10 mouse cellular contexts compared by ENCODE assay signal in the genomic region with DNA sequence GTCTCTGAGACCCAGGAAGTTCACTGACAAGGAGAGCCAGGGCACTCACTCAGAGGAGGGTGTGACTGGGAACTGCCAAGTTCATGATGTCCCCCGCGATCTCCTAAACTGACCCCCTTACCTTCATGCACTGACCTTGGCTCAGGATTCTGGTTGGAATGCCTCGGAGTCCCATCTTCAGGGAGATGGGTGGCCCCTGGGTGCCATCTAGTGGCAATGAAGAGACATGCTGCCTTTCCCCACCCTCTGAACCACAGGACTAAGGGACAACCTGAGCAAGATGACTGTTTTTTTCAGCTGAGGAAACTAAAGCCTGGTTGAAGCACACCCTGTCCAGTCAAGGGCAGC. TPM values are rescaled to one million over a fixed set of nuclear protein-coding genes. Genes with fewer than 3 reads are reported as not detected.
A peak's percentile ranks its signal among the peaks of the same experiment; 100 is the strongest.
DNase-seq lines count a peak whose midpoint lies in the region; ATAC-seq and TF ChIP-seq lines count a peak whose summit lies in the region.
"Had no signal": no experiment of that assay in that cellular context is flagged by ENCODE, and none has a peak within 500 bp of the region (broad histone marks: within the 10 kb centered on the region; RNA-seq: fewer than 3 reads in every experiment).

No protein-coding gene starts in this region.

- TF ChIP-seq CTCF in olfactory bulb, adult 2 months (IDR thresholded peaks at IDR 0.05; ENCODE audit: insufficient read depth, low read depth, low read length): peak; percentile 77

- H3K9ac ChIP-seq in liver, embryonic 12.5 days: no peak overlapping the region
- 0 out of 2 replicates have a peak overlapping the region, but pooled peaks have one; percentile 20 for H3K9ac ChIP-seq in heart, embryonic 16.5 days (ENCODE audit: low read length)

- TF ChIP-seq POLR2A in olfactory bulb, adult 2 months (IDR thresholded peaks at IDR 0.05; ENCODE audit: insufficient read depth, low read depth, low read length): no peak

- peaks cover 21% of the 10 kb centered on the region for H3K27me3 ChIP-seq in liver, embryonic 12.5 days (replicated peaks)
- no peaks in the 10 kb centered on the region for H3K27me3 ChIP-seq in heart, embryonic 16.5 days (ENCODE audit: control insufficient read depth, insufficient read depth, low read length)

- WGBS in liver, embryonic 12.5 days (ENCODE audit: insufficient replicate concordance): 12% methylated on average over 3 of the region's 3 CpGs
- WGBS in heart, embryonic 16.5 days: 17% methylated on average over 3 of the region's 3 CpGs
- 7% methylated on average over 3 of the region's 3 CpGs for WGBS in olfactory bulb, adult 2 months

- no peaks in the 10 kb centered on the region for H3K4me1 ChIP-seq in liver, embryonic 12.5 days
- peaks cover 6% of the 10 kb centered on the region; the same call in 1 of the 2 replicates for H3K4me1 ChIP-seq in heart, embryonic 16.5 days (ENCODE audit: control insufficient read depth, insufficient read depth, low read length)
- peaks cover 7% of the 10 kb centered on the region for H3K4me1 ChIP-seq in olfactory bulb, adult 2 months (ENCODE audit: control insufficient read depth, insufficient read depth, low read length)
- H3K4me1 ChIP-seq: megakaryocyte, embryonic 14.5 days had no signal

- H3K27ac ChIP-seq in liver, embryonic 12.5 days: no peak overlapping the region
- no peak overlapping the region; the same call in 1 of the 2 replicates for H3K27ac ChIP-seq in heart, embryonic 16.5 days (ENCODE audit: low read length)
- no peak overlapping the region for H3K27ac ChIP-seq in olfactory bulb, adult 2 months (ENCODE audit: insufficient read depth, low read depth, low read length)

- no peak overlapping the region for H3K4me3 ChIP-seq in liver, embryonic 12.5 days
- no peak overlapping the region for H3K4me3 ChIP-seq in heart, embryonic 16.5 days (ENCODE audit: low read length)
- H3K4me3 ChIP-seq in olfactory bulb, adult 2 months (ENCODE audit: insufficient read depth, low read depth, low read length): no peak overlapping the region
- H3K4me3 ChIP-seq: megakaryocyte, embryonic 14.5 days had no signal

- ATAC-seq in liver, embryonic 12.5 days: no peak
- ATAC-seq in heart, embryonic 16.5 days (replicated peaks; ENCODE audit: extremely low read depth, insufficient read depth, low FRiP score): peak; percentile 30; the same call in 1 of the 2 replicates

- H3K4me2 ChIP-seq in liver, embryonic 12.5 days: no peak overlapping the region
- H3K4me2 ChIP-seq in heart, embryonic 16.5 days (ENCODE audit: low read depth, low read length): no peak overlapping the region

- H3K9me3 ChIP-seq in liver, embryonic 12.5 days (replicated peaks): no peaks in the 10 kb centered on the region
- H3K9me3 ChIP-seq in heart, embryonic 16.5 days (replicated peaks; ENCODE audit: control insufficient read depth, low read length): no peaks in the 10 kb centered on the region

- DNase-seq in liver: peak; percentile 24
- peak; percentile 68 for DNase-seq in Muller cell, postnatal 12 days (ENCODE audit: inconsistent ontology term)
- DNase-seq in cerebellum, postnatal 36 days: peak; percentile 57 to 62
- peak; percentile 47 to 57 for DNase-seq in layer of hippocampus, postnatal 14 days (ENCODE audit: low spot score in 2 of 2)
- no peak for DNase-seq in spleen, postnatal 4 days (ENCODE audit: low spot score in 2 of 2)

- H3K36me3 ChIP-seq in liver, embryonic 12.5 days: no peaks in the 10 kb centered on the region
- no peaks in the 10 kb centered on the region for H3K36me3 ChIP-seq in heart, embryonic 16.5 days (ENCODE audit: control insufficient read depth, insufficient read depth)

RNA-seq across cellular contexts. Expression of gene Apol6, which starts 40.7 kb away (rescaled TPM):
- polyA plus RNA-seq in liver, embryonic 12.5 days (2016; fragmentation: Nextera tagmentation; extraction: Ambion mirVana): 0.14 and 0.25 TPM in 2 replicates
- polyA plus RNA-seq in heart, embryonic 16.5 days (2015; fragmentation: Nextera tagmentation; extraction: Ambion mirVana): 0.11 and 0.30 TPM in 2 replicates
- total RNA-seq in layer of hippocampus, postnatal 14 days (2021): under 1 TPM in 1 of 2 experiments, not detected in 1; 0.25 TPM
- not detected in 2 replicates for polyA plus RNA-seq in olfactory bulb, adult 2 months (2012; ENCODE audit: insufficient read depth, insufficient read length, low replicate concordance, missing spikeins)
- total RNA-seq: common myeloid progenitor, adult 5-6 weeks had no signal

RNA-seq across cellular contexts. Expression of gene Mb, which starts 46.6 kb away (rescaled TPM):
- polyA plus RNA-seq in liver, embryonic 12.5 days (2016; fragmentation: Nextera tagmentation; extraction: Ambion mirVana): 0.17 TPM in 1 of 2 replicates, not detected in the other
- 977 and 1,096 TPM in 2 replicates for polyA plus RNA-seq in heart, embryonic 16.5 days (2015; fragmentation: Nextera tagmentation; extraction: Ambion mirVana)
- under 1 TPM in 1 of 2 experiments, not detected in 1; 0.90 TPM for total RNA-seq in layer of hippocampus, postnatal 14 days (2021)
- polyA plus RNA-seq in olfactory bulb, adult 2 months (2012; ENCODE audit: insufficient read depth, insufficient read length, low replicate concordance, missing spikeins): not detected in 2 replicates
- total RNA-seq: common myeloid progenitor, adult 5-6 weeks had no signal

RNA-seq across cellular contexts. Expression of gene 1110038F14Rik, which starts 55.5 kb away (rescaled TPM):
- 32.6 and 34.2 TPM in 2 replicates for polyA plus RNA-seq in liver, embryonic 12.5 days (2016; fragmentation: Nextera tagmentation; extraction: Ambion mirVana)
- 40.1 and 41.2 TPM in 2 replicates for polyA plus RNA-seq in heart, embryonic 16.5 days (2015; fragmentation: Nextera tagmentation; extraction: Ambion mirVana)
- total RNA-seq in layer of hippocampus, postnatal 14 days (2021): 10 to 100 TPM; 25.8 to 26.1 TPM
- polyA plus RNA-seq in olfactory bulb, adult 2 months (2012; ENCODE audit: insufficient read depth, insufficient read length, low replicate concordance, missing spikeins): not detected in 2 replicates

Comparison
In these comparisons a context has a peak if more than half of its experiments do, and no peak if none do; other contexts are left out.
1. DNase-seq: peak in liver (single experiment), Muller cell, postnatal 12 days (single experiment), cerebellum, postnatal 36 days (2 of 2) and layer of hippocampus, postnatal 14 days (2 of 2); none in spleen, postnatal 4 days (0 of 2).
2. RNA of gene Mb, which starts 46.6 kb away (polyA plus RNA-seq): 977 to 1,096 TPM in heart, embryonic 16.5 days; 0.17 TPM in liver, embryonic 12.5 days and not detected in olfactory bulb, adult 2 months; every median in the first group is over 100 times any median in the second.
3. RNA of gene 1110038F14Rik, which starts 55.5 kb away (polyA plus RNA-seq): 40.1 to 41.2 TPM in heart, embryonic 16.5 days and 32.6 to 34.2 TPM in liver, embryonic 12.5 days; not detected in olfactory bulb, adult 2 months; every median in the first group is over 10 times any median in the second.